Mouse (Mus musculus) olfactory bulb, adult 2 months (tissue): ENCODE measurements around the gene Tsx.

Experiments used
- CTCF ChIP-seq: fragments of 200-500 bp; IDR thresholded peaks from 2 replicates; pipeline ENCODE4 v1.5.1; 2012; ENCODE audit warnings: low read depth, mild to moderate bottlenecking, low read length, moderate library complexity; ENCODE audit not compliant: insufficient read depth
- POLR2A ChIP-seq: fragments of 200-500 bp; IDR thresholded peaks from 2 replicates; pipeline ENCODE4 v1.6.1; 2012; ENCODE audit warnings: mild to moderate bottlenecking, low read depth, low read length, moderate library complexity; ENCODE audit not compliant: insufficient read depth

- TF ChIP-seq CTCF = no peak
- TF ChIP-seq POLR2A = no peak
Observed at GRCm38 (mm10) chrX:103447539-103448169, 33.4 kb downstream of the Tsx start.
